Mouse (Mus musculus): ENCODE results near the gene Thegl. TPM values are rescaled to one million over a fixed set of nuclear protein-coding genes. Genes with fewer than 3 reads are reported as not detected.

Gene Thegl
- total and polyA plus RNA-seq, 2 experiments from 2014 or later = 0.38 to 1.0 TPM

DNA sequence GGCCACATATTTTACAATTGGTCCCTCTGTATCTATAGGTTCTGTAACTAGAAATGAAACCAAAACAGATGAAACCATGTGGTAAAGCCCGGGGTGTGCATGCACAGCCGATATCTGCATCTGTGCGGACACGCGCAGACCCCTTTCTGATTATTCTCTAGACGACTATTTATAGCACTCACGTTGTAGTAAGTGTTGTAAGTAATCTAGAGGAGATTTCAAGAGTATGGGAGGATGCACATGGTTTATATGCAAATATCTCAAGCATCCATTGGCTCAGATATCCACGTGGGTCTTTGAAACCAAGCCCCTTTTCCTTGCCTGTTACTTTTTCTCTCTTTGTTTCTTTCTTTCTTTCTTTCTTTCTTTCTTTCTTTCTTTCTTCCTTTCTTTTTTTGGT is 58.0 kb downstream of the Thegl start:
- Histone ChIP-seq H3K27ac (ENCODE audit: low read depth, low read length) (no peak overlapping the region), H3K9ac (replicated peaks; ENCODE audit: low read length, poor library complexity, severe bottlenecking) (no peak overlapping the region), H3K4me3 (ENCODE audit: low read depth, low read length) (no peak overlapping the region), H3K27me3 (ENCODE audit: insufficient read depth, low read length) (no peaks in the 10 kb centered on the region), H3K9me3 (ENCODE audit: low read length) (no peaks in the 10 kb centered on the region), H3K36me3 (ENCODE audit: insufficient read depth, low read length) (no peaks in the 10 kb centered on the region), H3K4me1 (ENCODE audit: insufficient read depth, low read length) (no peaks in the 10 kb centered on the region), H3K4me2 (ENCODE audit: low read depth, low read length, poor library complexity, severe bottlenecking) (no peak overlapping the region)
- WGBS = 95% methylated on average over 8 of the region's 8 CpGs
- no peak for ATAC-seq (ENCODE audit: low FRiP score)
- TF ChIP-seq CTCF (IDR thresholded peaks at IDR 0.05) = no peak
- DNase-seq (ENCODE audit: low spot score) = no peak

DNA sequence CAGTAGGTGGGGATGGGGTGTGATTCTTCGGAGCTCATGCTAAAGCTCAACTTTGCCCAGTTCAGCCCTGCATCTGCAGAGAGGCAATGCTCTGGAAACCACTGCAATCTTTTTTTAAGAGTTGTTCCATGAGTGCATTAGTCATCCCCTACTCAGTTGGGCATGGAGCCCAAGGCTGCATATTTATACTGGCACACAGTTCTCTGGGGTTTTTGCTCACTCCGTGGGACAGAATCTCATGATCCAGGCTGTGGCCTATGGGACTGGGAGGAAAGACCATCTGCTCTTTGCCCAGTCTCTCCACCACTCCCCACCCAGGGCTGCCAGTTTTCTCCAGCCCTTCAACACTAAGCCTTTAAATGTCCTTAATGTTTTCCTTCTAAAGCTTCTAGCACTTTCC is 59.1 kb downstream of the Thegl start:
- Histone ChIP-seq H3K9me3 (ENCODE audit: low read length) (no peaks in the 10 kb centered on the region), H3K4me2 (ENCODE audit: low read depth, low read length, poor library complexity, severe bottlenecking) (no peak overlapping the region), H3K27ac (ENCODE audit: low read depth, low read length) (no peak overlapping the region), H3K9ac (replicated peaks; ENCODE audit: low read length, poor library complexity, severe bottlenecking) (no peak overlapping the region), H3K4me1 (ENCODE audit: insufficient read depth, low read length) (no peaks in the 10 kb centered on the region), H3K27me3 (ENCODE audit: insufficient read depth, low read length) (no peaks in the 10 kb centered on the region), H3K36me3 (ENCODE audit: insufficient read depth, low read length) (no peaks in the 10 kb centered on the region), H3K4me3 (ENCODE audit: low read depth, low read length) (no peak overlapping the region)
- WGBS = 81% methylated on average over 2 of the region's 2 CpGs
- ATAC-seq (ENCODE audit: low FRiP score) (no peak), DNase-seq (ENCODE audit: low spot score) (no peak)
- TF ChIP-seq CTCF (IDR thresholded peaks at IDR 0.05) = no peak

DNA sequence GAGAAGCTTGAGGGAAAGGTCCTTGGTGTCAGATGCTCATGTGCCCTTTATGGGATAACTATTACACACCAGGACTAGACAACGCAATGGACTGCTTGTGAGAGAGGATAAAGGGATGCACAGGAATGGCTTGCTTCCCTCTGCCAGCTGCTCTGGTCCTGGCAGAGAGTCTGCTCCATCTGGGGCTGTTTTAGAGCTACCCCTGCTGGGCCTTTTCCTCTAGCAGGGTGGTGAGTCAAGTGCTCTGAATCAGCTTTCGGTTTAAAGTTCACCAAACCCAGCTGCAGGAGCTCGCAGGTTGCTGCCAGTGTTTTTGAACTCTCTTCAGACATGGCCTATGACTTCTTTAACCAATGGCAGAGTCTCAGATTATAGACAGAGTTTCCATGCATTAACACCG is 60.1 kb downstream of the Thegl start:
- no peak overlapping the region for H3K4me3 ChIP-seq (ENCODE audit: low read depth, low read length)
- no peaks in the 10 kb centered on the region for H3K4me1 ChIP-seq (ENCODE audit: insufficient read depth, low read length)
- DNase-seq (ENCODE audit: low spot score) (no peak), ATAC-seq (ENCODE audit: low FRiP score) (no peak)
- TF ChIP-seq CTCF (IDR thresholded peaks at IDR 0.05) = no peak
- H3K9ac ChIP-seq (replicated peaks; ENCODE audit: low read length, poor library complexity, severe bottlenecking) = no peak overlapping the region
- no peak overlapping the region for H3K4me2 ChIP-seq (ENCODE audit: low read depth, low read length, poor library complexity, severe bottlenecking)
- no peaks in the 10 kb centered on the region for H3K9me3 ChIP-seq (ENCODE audit: low read length)
- 89% methylated on average over 4 of the region's 4 CpGs for WGBS
- H3K27ac ChIP-seq (ENCODE audit: low read depth, low read length) = no peak overlapping the region
- H3K27me3 ChIP-seq (ENCODE audit: insufficient read depth, low read length) = no peaks in the 10 kb centered on the region
- H3K36me3 ChIP-seq (ENCODE audit: insufficient read depth, low read length) = no peaks in the 10 kb centered on the region

- DNase-seq (ENCODE audit: low spot score) (no peak), ATAC-seq (ENCODE audit: low FRiP score) (no peak)
- Histone ChIP-seq H3K9ac (replicated peaks; ENCODE audit: low read length, poor library complexity, severe bottlenecking) (no peak overlapping the region), H3K4me3 (ENCODE audit: low read depth, low read length) (no peak overlapping the region), H3K4me2 (ENCODE audit: low read depth, low read length, poor library complexity, severe bottlenecking) (no peak overlapping the region), H3K36me3 (ENCODE audit: insufficient read depth, low read length) (no peaks in the 10 kb centered on the region), H3K27ac (ENCODE audit: low read depth, low read length) (no peak overlapping the region), H3K4me1 (ENCODE audit: insufficient read depth, low read length) (no peaks in the 10 kb centered on the region), H3K9me3 (ENCODE audit: low read length) (no peaks in the 10 kb centered on the region), H3K27me3 (ENCODE audit: insufficient read depth, low read length) (no peaks in the 10 kb centered on the region)
- no peak for TF ChIP-seq CTCF (IDR thresholded peaks at IDR 0.05)
- 92% methylated on average over 4 of the region's 4 CpGs for WGBS
Observed at GRCm38 (mm10) chr5:77080761-77081160, 64.9 kb downstream of the Thegl start.

DNA sequence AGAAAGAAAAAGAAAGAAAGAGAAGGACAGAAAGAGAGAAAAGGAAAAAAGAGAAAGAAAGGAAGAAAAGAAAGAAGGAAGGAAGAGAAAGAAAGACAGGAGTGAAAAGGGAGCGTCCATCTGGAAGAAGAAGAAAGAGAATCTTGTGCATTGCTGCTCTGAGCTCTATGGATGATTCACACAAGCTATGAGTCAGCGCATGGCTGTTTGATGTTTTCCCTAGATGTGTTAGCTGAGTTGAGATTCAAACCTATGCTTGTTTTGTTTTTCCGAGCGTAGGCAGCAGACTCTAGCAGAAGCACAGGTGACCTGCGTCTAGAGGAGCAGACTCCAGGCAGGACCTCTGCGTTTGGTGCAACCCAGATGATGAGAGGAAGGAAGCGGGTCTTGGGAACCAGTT is 66.9 kb downstream of the Thegl start:
- Histone ChIP-seq H3K4me2 (ENCODE audit: low read depth, low read length, poor library complexity, severe bottlenecking) (no peak overlapping the region), H3K27ac (ENCODE audit: low read depth, low read length) (no peak overlapping the region), H3K4me1 (ENCODE audit: insufficient read depth, low read length) (no peaks in the 10 kb centered on the region), H3K9me3 (ENCODE audit: low read length) (no peaks in the 10 kb centered on the region), H3K9ac (replicated peaks; ENCODE audit: low read length, poor library complexity, severe bottlenecking) (no peak overlapping the region), H3K4me3 (ENCODE audit: low read depth, low read length) (no peak overlapping the region), H3K36me3 (ENCODE audit: insufficient read depth, low read length) (no peaks in the 10 kb centered on the region), H3K27me3 (ENCODE audit: insufficient read depth, low read length) (no peaks in the 10 kb centered on the region)
- TF ChIP-seq CTCF (IDR thresholded peaks at IDR 0.05) = no peak
- 78% methylated on average over 7 of the region's 7 CpGs for WGBS
- DNase-seq (ENCODE audit: low spot score) (no peak), ATAC-seq (ENCODE audit: low FRiP score) (no peak)

DNA sequence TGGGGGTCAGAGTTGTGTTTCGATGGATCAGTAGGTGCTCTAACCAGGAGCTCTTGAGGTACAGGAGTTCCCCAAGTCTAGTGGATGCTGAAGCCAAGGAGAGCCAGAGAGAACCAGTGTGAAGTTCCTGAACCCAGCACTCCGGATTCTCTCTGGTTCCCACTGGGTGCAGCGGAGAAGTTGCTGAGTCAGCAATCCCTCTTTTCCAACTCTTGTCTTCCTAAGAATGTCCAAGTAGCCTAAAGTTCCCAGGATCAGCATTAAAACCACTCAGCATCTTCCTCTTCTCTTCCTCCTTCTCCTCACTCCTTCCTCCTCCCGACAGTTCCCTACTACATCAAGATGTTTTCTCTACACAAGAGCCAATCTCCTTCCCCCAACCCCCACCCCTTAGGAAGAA is 68.6 kb downstream of the Thegl start:
- H3K9ac ChIP-seq (replicated peaks; ENCODE audit: low read length, poor library complexity, severe bottlenecking) = no peak overlapping the region
- no peak overlapping the region for H3K4me2 ChIP-seq (ENCODE audit: low read depth, low read length, poor library complexity, severe bottlenecking)
- DNase-seq (ENCODE audit: low spot score) (no peak), ATAC-seq (ENCODE audit: low FRiP score) (no peak)
- WGBS = 92% methylated on average over 4 of the region's 4 CpGs
- H3K27me3 ChIP-seq (ENCODE audit: insufficient read depth, low read length) = 0 out of 2 replicates have a peak, but pooled peaks cover 2% of the 10 kb centered on the region
- no peak overlapping the region for H3K4me3 ChIP-seq (ENCODE audit: low read depth, low read length)
- no peaks in the 10 kb centered on the region for H3K9me3 ChIP-seq (ENCODE audit: low read length)
- TF ChIP-seq CTCF (IDR thresholded peaks at IDR 0.05) = no peak
- no peak overlapping the region for H3K27ac ChIP-seq (ENCODE audit: low read depth, low read length)
- no peaks in the 10 kb centered on the region for H3K36me3 ChIP-seq (ENCODE audit: insufficient read depth, low read length)
- no peaks in the 10 kb centered on the region for H3K4me1 ChIP-seq (ENCODE audit: insufficient read depth, low read length)

Data from midbrain, postnatal 0 days (tissue).